Mouse (Mus musculus): ENCODE data around the gene Fam131c. TPM values are rescaled to one million over a fixed set of nuclear protein-coding genes. Genes with fewer than 3 reads are reported as not detected.

Gene Fam131c
- total RNA-seq, 2 experiments from 2014 or later, result not detected

DNA sequence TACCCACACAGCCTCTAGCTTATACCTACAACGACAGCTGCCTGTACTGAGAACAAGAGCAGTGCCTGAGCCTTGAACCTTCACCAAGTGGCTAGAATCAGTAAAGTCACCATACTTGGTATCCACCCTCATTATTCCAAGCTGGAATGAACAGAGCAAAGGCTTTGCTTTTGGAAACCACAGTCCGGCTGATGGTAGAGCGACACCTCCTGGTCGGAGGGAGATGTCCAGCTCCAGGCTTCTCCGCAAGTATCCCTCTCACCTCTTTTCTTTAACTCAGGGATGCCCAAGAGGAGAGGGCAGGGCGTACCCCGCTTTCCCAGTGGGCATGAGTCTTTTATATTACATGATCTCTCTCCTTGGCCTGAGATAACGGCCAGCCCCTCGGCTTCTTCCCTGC is 61.8 kb downstream of the Fam131c start:
- ATAC-seq (replicated peaks; ENCODE audit: low FRiP score, poor library complexity, severe bottlenecking), result no peak

DNA sequence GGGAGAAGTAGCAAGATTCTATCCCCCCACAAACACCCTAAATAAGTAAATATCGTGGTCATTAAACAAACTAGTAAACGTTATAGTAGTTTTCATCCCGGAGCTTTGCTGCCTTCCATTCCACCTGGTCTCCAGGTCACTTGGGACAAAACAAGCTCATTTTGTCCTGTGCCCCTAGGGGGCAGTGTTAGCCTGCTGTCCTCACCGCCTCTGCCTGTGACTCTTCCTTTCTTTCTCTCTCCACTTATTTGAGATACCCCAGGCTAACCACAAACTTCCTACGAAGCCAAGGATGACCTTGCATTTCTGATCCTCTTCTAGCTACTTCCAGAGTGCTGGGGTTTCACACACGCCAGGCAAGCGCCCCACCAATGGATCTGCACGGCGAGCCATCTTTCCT is 63.0 kb downstream of the Fam131c start:
- ATAC-seq (replicated peaks; ENCODE audit: low FRiP score, poor library complexity, severe bottlenecking), result peak; percentile 73; the same call in 1 of the 2 replicates

DNA sequence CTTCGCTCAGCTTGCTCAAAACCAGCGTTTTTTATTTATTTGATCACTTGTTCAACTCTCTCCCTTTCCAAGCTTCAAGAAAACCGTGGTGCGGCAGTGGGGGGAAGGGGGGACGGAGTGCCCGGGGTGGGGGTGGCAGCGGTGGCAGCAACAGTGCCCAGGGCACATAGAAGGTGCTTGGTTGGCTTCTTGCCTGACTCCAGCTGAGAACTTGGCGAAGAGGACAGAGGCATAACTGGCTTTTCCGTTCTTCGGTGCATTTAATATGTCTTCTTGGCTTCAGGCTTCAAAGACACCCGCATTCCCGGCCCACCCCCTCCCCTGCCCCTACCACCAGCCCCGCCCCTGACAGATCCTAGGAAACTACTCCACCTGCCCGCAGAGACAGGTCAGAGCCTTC is 64.6 kb downstream of the Fam131c start:
- no peak for ATAC-seq (replicated peaks; ENCODE audit: low FRiP score, poor library complexity, severe bottlenecking)

DNA sequence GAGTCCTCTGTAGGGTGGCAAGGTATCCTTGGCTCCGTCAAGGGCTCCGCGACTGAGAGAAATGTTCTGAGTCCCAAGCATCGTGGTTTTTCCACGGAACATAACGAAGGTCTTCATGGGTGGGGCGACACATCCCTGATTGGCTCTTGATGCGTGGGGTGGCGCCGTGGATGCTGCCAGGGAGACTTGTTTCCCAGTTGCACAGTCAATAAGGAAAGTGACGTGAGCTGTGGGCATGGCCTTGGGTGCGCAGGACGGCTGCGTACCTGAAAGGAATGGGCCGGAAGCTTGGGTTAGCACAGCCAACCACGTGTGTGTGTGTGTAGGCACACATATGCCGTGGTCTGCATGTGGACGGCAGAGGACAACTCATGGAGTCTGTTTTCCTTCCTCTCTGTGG is 65.2 kb downstream of the Fam131c start:
- no peak for ATAC-seq (replicated peaks; ENCODE audit: low FRiP score, poor library complexity, severe bottlenecking)

Other genes starting within 250 kb of the Fam131c start
- 13.7 and 19.3 TPM in 2 replicates for gene Szrd1, start 228.4 kb upstream of the Fam131c start, total RNA-seq (2015; ENCODE audit: low replicate concordance)
- gene Szrd1, start 228.4 kb upstream of the Fam131c start, total RNA-seq (2017; ENCODE audit: low replicate concordance), result 14.8 and 20.2 TPM in 2 replicates
- gene Fbxo42, start 220.3 kb upstream of the Fam131c start, total RNA-seq (2015; ENCODE audit: low replicate concordance), result 37.5 and 43.6 TPM in 2 replicates
- 37.2 and 39.9 TPM in 2 replicates for gene Fbxo42, start 220.3 kb upstream of the Fam131c start, total RNA-seq (2017; ENCODE audit: low replicate concordance)
- not detected in 2 replicates for gene Rsg1, start 154.3 kb upstream of the Fam131c start, total RNA-seq (2015; ENCODE audit: low replicate concordance)
- not detected in 2 replicates for gene Rsg1, start 154.3 kb upstream of the Fam131c start, total RNA-seq (2017; ENCODE audit: low replicate concordance)
- gene Arhgef19, start 128.7 kb upstream of the Fam131c start, total RNA-seq (2015; ENCODE audit: low replicate concordance), result not detected in 2 replicates
- gene Arhgef19, start 128.7 kb upstream of the Fam131c start, total RNA-seq (2017; ENCODE audit: low replicate concordance), result not detected in 2 replicates
- 1.3 TPM in 1 of 2 replicates, not detected in the other for gene Epha2, start 67.0 kb upstream of the Fam131c start, total RNA-seq (2015; ENCODE audit: low replicate concordance)
- gene Epha2, start 67.0 kb upstream of the Fam131c start, total RNA-seq (2017; ENCODE audit: low replicate concordance), result 0.39 TPM in 1 of 2 replicates, not detected in the other
- gene Clcnka, start 30.5 kb downstream of the Fam131c start, total RNA-seq (2015; ENCODE audit: low replicate concordance), result not detected in 2 replicates
- gene Clcnka, start 30.5 kb downstream of the Fam131c start, total RNA-seq (2017; ENCODE audit: low replicate concordance), result not detected in 2 replicates
- not detected in 2 replicates for gene Clcnkb, start 47.8 kb downstream of the Fam131c start, total RNA-seq (2015; ENCODE audit: low replicate concordance)
- not detected in 2 replicates for gene Clcnkb, start 47.8 kb downstream of the Fam131c start, total RNA-seq (2017; ENCODE audit: low replicate concordance)
- gene Hspb7, start 52.6 kb downstream of the Fam131c start, total RNA-seq (2015; ENCODE audit: low replicate concordance), result not detected in 2 replicates
- gene Hspb7, start 52.6 kb downstream of the Fam131c start, total RNA-seq (2017; ENCODE audit: low replicate concordance), result not detected in 2 replicates
- gene Srarp, start 67.9 kb downstream of the Fam131c start, total RNA-seq (2015; ENCODE audit: low replicate concordance), result not detected in 2 replicates
- not detected in 2 replicates for gene Srarp, start 67.9 kb downstream of the Fam131c start, total RNA-seq (2017; ENCODE audit: low replicate concordance)
- gene Zbtb17, start 76.4 kb downstream of the Fam131c start, total RNA-seq (2015; ENCODE audit: low replicate concordance), result 1.4 and 14.3 TPM in 2 replicates
- gene Zbtb17, start 76.4 kb downstream of the Fam131c start, total RNA-seq (2017; ENCODE audit: low replicate concordance), result 1.5 and 7.7 TPM in 2 replicates
- 72.9 and 77.1 TPM in 2 replicates for gene Spen, start 170.4 kb downstream of the Fam131c start, total RNA-seq (2015; ENCODE audit: low replicate concordance)
- 132 and 139 TPM in 2 replicates for gene Spen, start 170.4 kb downstream of the Fam131c start, total RNA-seq (2017; ENCODE audit: low replicate concordance)
- 0.72 and 2.9 TPM in 2 replicates for gene Fblim1, start 237.9 kb downstream of the Fam131c start, total RNA-seq (2015; ENCODE audit: low replicate concordance)
- gene Fblim1, start 237.9 kb downstream of the Fam131c start, total RNA-seq (2017; ENCODE audit: low replicate concordance), result 0.77 TPM in 1 of 2 replicates, not detected in the other

Data from erythroid progenitor cell, adult 5-6 weeks (primary cell).